Mouse (Mus musculus) heart, postnatal 0 days (tissue): ENCODE measurements at regions not wholly inside any gene's neighbourhood (a gene's known extent, or its start where the extent isn't known, plus 50 kb on each side); places are given as distances from the start of the nearest gene placed in this dataset.
A peak's percentile ranks its signal among the peaks of the same experiment; 100 is the strongest.

Experiments used
- ATAC-seq: fragments of 200-750 bp; cut with Nextera tagmentation; 2 replicates; pipeline ENCODE4 v1.8.0; 2017; ENCODE audit warnings: low read depth, moderate number of reproducible peaks, moderate library complexity; ENCODE audit not compliant: insufficient read depth
- DNase-seq: peaks from one replicate; pipeline ENCODE4 v3.0.0-alpha.2; 2016; ENCODE audit warnings: low spot score
- H3K27ac ChIP-seq: fragments of 300-500 bp; sonication (generic); 2 replicates; pipeline ENCODE4 v1.5.1; 2014; ENCODE audit warnings: low read depth, mild to moderate bottlenecking
- H3K27me3 ChIP-seq: fragments of 300-500 bp; sonication (generic); 2 replicates; pipeline ENCODE4 v1.6.1; 2014; ENCODE audit warnings: low read length, mixed read lengths; ENCODE audit not compliant: control insufficient read depth, insufficient read depth
- H3K36me3 ChIP-seq: fragments of 300-500 bp; sonication (generic); replicated peaks from 2 replicates; pipeline ENCODE4 v1.6.1; 2014; ENCODE audit warnings: low read length, mixed read lengths; ENCODE audit not compliant: control insufficient read depth, insufficient read depth
- H3K4me1 ChIP-seq: fragments of 300-500 bp; sonication (generic); 2 replicates; pipeline ENCODE4 v1.6.1; 2014; ENCODE audit warnings: antibody characterized with exemption; ENCODE audit not compliant: control insufficient read depth, insufficient read depth
- H3K4me2 ChIP-seq: fragments of 300-500 bp; sonication (generic); 2 replicates; pipeline ENCODE4 v1.6.1; 2014; ENCODE audit warnings: low read depth, mild to moderate bottlenecking, low read length, moderate library complexity
- H3K4me3 ChIP-seq: fragments of 300-500 bp; sonication (generic); 2 replicates; pipeline ENCODE4 v1.5.1; 2014; ENCODE audit warnings: low read depth, low read length
- H3K9ac ChIP-seq: fragments of 300-500 bp; sonication (generic); replicated peaks from 2 replicates; pipeline ENCODE4 v1.6.1; 2014; ENCODE audit warnings: low read depth, low read length, mixed read lengths
- H3K9me3 ChIP-seq: fragments of 300-500 bp; sonication (generic); replicated peaks from 2 replicates; pipeline ENCODE4 v1.6.1; 2016; ENCODE audit warnings: low read length; ENCODE audit not compliant: control insufficient read depth
- CTCF ChIP-seq: IDR thresholded peaks from 2 replicates; pipeline ENCODE4 v1.5.1; 2016; ENCODE audit warnings: antibody characterized with exemption, control low read depth, low read depth
- EP300 ChIP-seq: IDR thresholded peaks from 2 replicates; pipeline ENCODE4 v1.6.1; 2016; ENCODE audit warnings: antibody characterized with exemption, low read depth
- WGBS: fragments of 180-500 bp; shearing (Covaris S2); extraction: QIAGEN DNeasy Blood & Tissue Kit; methylation state at CpG from one replicate; pipeline ENCODE4 v1.1.7; 2014; 5-methylcytosine and 5-hydroxymethylcytosine counted together

DNA sequence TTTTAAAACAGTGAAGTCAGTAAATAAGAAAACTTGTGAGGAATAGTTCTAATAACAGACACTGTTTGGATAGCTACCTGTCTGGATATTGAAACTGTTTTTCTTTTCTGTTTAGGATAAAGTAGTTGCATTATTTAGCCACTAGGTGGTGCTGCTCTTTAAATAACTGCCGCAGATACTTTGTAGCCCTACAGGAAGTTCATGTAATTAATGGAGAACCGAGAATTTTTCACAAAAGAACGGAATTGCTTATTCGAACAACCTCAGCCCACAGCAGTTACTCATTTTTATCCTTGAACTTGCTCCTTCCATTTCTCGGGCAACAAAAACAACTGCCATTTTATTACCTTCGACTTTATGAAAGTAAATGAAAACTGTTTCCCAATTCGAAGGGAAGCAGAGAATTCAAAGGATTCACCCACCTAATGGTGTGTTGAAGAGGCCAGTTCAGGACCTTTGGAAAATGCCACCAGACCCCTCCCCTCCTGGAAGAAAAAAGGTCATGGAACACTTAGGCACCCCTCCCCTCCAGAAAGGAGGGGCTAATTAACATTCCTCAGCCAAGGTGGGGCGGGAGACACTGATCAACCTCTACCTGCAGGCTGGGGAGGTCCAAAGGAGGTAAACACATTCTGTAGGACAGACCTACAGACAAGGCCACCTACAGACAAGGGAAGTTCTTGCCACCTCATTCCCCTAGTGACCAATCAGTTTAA, 1029.6 kb downstream of the 9330182O14Rik start:
- Histone ChIP-seq H3K9me3 (no peaks in the 10 kb centered on the region), H3K9ac (no peak overlapping the region), H3K4me3 (peak overlapping the region; percentile 40), H3K36me3 (no peaks in the 10 kb centered on the region), H3K4me2 (peak overlapping the region; percentile 55), H3K27me3 (no peaks in the 10 kb centered on the region), H3K27ac (no peak overlapping the region), H3K4me1 (peaks cover 3% of the 10 kb centered on the region; the same call in 1 of the 2 replicates)
- DNase-seq = peak; percentile 71
- TF ChIP-seq CTCF (peak; percentile 80), EP300 (no peak)
- ATAC-seq = peak; percentile 39; the same call in 1 of the 2 replicates
- WGBS = 12% methylated on average over 8 of the region's 8 CpGs

GRCm38 (mm10) chr15:41165534-41165933, 1031.4 kb downstream of the 9330182O14Rik start:
- Histone ChIP-seq H3K9ac (no peak overlapping the region), H3K9me3 (no peaks in the 10 kb centered on the region), H3K4me3 (no peak overlapping the region), H3K27ac (no peak overlapping the region), H3K36me3 (no peaks in the 10 kb centered on the region), H3K4me2 (no peak overlapping the region), H3K4me1 (peaks cover 3% of the 10 kb centered on the region; the same call in 1 of the 2 replicates), H3K27me3 (no peaks in the 10 kb centered on the region)
- no peak for TF ChIP-seq EP300
- no peak for TF ChIP-seq CTCF
- WGBS = 61% methylated on average over 3 of the region's 3 CpGs
- no peak for DNase-seq
- ATAC-seq = no peak

DNA sequence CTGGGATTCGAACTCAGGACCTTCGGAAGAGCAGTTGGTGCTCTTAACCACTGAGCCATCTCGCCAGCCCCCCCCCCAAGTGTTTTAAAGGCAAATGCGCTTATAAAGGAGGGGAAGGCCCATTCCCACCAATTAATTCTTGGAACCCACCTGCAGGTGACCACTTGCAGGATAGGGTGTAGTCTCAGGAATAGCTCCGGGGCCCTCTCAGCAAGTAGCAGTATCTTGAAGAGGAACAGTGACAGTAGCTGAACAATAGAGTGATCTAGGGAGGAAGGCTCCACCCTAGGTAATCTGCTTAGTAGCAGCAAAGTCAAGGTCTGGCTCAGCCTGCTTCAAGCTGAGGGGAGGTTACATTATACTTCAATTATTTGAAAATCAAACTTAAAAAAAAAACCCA, 1056.6 kb downstream of the 9330182O14Rik start:
- no peaks in the 10 kb centered on the region for H3K4me1 ChIP-seq
- no peak for TF ChIP-seq CTCF
- TF ChIP-seq EP300 = no peak
- H3K27ac ChIP-seq = no peak overlapping the region
- WGBS = 70% methylated on average over 5 of the region's 5 CpGs
- H3K9ac ChIP-seq = no peak overlapping the region
- no peaks in the 10 kb centered on the region for H3K27me3 ChIP-seq
- H3K4me2 ChIP-seq = no peak overlapping the region
- no peaks in the 10 kb centered on the region for H3K9me3 ChIP-seq
- no peak for ATAC-seq
- H3K36me3 ChIP-seq = no peaks in the 10 kb centered on the region
- H3K4me3 ChIP-seq = no peak overlapping the region
- no peak for DNase-seq

DNA sequence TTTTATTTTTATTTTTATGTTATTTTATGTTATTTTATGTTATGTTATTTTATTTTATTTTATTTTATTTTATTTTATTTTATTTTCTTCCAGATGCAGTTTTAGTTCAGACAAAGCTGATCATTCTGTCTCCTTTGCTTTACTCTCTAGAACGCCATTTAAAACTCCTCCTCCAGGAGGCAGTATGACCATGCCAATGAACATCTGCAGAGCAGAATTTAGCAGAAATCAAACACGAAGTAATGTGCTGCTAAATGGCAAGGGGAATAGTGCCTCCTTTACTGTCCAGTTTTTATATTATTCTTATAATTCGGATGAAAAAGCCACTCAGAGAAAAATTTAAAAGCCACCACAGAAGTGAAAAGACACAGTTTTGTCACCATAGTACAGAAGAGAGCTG, 1059.1 kb downstream of the 9330182O14Rik start:
- no peak for ATAC-seq
- Histone ChIP-seq H3K27ac (no peak overlapping the region), H3K4me1 (no peaks in the 10 kb centered on the region), H3K4me3 (no peak overlapping the region), H3K4me2 (no peak overlapping the region), H3K27me3 (no peaks in the 10 kb centered on the region), H3K9me3 (no peaks in the 10 kb centered on the region), H3K9ac (no peak overlapping the region), H3K36me3 (no peaks in the 10 kb centered on the region)
- WGBS = 9% methylated on average over 3 of the region's 3 CpGs
- DNase-seq = peak; percentile 58
- TF ChIP-seq EP300 (no peak), CTCF (peak; percentile 66)

DNA sequence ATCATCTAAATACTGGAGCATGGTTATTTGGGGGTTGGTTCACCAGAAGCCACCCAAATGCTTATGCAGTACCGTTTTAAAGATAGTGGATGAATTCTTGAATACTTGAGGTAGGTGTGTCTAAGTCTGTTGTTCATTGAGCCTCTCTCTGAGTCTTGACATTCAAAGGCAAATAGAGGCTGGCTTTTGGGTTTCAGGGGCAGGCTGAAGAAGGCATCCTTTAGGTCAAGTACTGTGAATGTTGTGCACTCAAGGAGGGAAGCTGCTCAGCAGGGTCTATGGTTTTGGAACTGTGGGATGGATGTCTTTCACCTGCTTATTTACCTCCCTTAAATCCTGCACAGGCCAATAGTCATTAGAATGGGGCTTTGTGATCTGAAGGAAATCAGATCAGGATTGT, 1089.6 kb downstream of the 9330182O14Rik start:
- no peak for TF ChIP-seq EP300
- no peaks in the 10 kb centered on the region for H3K27me3 ChIP-seq
- 61% methylated on average over 1 of the region's 1 CpGs for WGBS
- no peaks in the 10 kb centered on the region for H3K4me1 ChIP-seq
- no peak for DNase-seq
- H3K4me2 ChIP-seq = no peak overlapping the region
- no peak overlapping the region for H3K27ac ChIP-seq
- no peak overlapping the region for H3K4me3 ChIP-seq
- H3K36me3 ChIP-seq = no peaks in the 10 kb centered on the region
- no peaks in the 10 kb centered on the region for H3K9me3 ChIP-seq
- ATAC-seq = no peak
- H3K9ac ChIP-seq = no peak overlapping the region
